Mouse (Mus musculus) megakaryocyte progenitor cell, adult 5-6 weeks (primary cell): ENCODE results near the gene Slc9a8. TPM values are rescaled to one million over a fixed set of nuclear protein-coding genes. Genes with fewer than 3 reads are reported as not detected.
"Not testable (repeated sequence)": the region's sequence is repeated elsewhere in the genome, so short reads cannot be mapped to it uniquely, and the experiment has no call there.

ENCODE experiments used
- ATAC-seq: replicated peaks from 2 replicates; pipeline ENCODE4 v1.8.0; 2016; ENCODE audit warnings: mild to moderate bottlenecking, moderate TSS enrichment, inconsistent platforms; ENCODE audit not compliant: poor library complexity
- total RNA-seq, 2 experiments: library from RNA; stranded (forward) in 1 of 2; stranded (reverse) in 1 of 2; fragments of 157-497, 149-512 nt in 1 of 2; fragments of 200-1000 nt in 1 of 2; gene quantifications; 2 replicates each; pipeline versions ENCODE4 v1.2.3 to v1.2.4; 2015 to 2017

The Slc9a8 gene
- total RNA-seq (2015), result 25.5 and 37.4 TPM in 2 replicates
- total RNA-seq (2017), result 17.9 and 25.3 TPM in 2 replicates

DNA sequence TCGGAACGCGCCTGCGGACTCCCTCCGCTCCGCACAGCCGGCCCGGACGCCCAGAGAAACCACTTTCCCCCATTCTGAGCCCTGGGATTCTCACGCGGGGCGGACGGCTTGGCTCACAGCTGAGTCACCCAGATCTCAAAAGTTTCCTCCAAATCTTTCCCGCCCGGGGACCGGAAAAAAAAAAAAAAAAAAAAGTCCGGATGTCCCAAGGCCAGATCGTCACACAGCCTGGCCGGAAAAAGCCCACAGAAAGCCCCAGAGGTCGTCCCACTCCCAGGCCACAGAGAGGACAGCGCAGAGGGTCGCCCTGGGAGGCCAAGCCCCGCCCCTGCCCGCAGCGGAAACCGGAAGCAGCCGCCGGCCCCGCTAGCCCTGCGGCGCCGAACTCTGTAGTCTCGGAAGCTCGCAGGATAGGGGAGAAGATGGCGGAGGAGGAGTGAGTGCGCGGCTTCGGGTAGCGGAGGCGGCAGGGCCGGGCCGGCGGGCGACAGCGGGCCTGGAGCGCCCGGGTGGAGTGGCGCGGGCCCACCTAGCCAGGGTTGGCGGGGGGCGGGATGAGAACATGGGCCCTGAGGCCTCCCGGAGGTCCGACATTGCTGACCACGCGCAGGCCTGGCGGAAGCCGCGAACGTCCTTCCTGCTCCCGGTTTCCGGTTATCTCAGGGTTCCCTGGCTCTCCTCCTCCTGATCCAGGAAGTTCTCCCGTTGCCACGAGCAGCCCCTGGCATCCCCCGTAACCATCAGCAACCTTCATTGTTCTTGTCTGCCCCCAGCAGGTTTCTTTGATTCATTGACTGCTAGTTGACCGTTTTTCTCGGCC, at the start of gene Slc9a8:
Gene Slc9a8 (plus strand): TSS at position 383 of the 820 bp plus-strand sequence.
- ATAC-seq, result peak; percentile 78

DNA sequence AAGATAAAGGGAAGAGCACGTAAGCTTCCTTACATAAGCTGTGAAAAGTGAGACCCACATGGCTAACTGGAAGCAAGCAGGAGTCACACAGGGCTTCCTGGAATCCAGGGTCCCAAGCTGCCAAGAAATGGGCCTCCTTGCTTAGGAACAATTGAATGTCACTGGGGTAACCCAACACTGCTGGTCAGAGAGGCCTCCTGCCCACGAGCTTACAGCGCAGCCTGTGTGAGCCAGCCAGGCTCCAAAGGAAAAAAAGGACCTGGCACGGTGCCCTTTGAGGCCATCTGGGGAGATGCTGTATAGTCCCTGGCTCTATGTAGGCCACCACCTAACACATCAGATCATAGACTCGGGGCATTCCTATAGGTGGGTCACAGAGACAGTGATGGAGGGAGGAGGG, 48.2 kb upstream of the Slc9a8 start:
- ATAC-seq, result no peak

DNA sequence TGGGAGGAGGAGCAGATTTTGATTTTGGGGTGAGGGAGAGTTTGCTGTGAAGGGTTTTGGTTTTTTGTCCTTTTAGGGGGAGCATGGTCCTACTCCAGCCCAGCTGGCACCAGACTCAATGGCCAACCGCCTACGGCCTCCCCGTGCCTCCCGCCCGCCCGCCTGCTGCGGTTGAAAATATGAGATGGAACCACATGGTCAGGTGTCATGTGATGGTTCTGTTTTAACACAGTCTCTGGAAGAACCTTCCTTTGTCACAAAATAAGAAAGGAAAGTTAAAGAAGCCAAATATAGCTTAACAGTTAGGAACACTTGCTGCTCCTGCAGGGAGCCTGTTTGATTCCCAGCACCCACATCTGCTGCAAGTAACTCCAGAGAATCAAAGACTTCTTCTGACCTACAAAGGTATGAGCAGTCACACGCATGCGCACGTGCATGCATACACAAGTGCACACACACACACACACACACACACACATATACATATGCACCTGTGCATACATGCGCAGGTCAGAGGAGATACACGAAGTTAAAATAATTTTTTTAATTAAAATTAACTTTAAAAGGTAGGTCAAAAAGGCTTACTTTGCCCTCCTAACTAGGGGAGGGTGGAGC, 47.2 kb upstream of the Slc9a8 start:
- ATAC-seq, result no peak

DNA sequence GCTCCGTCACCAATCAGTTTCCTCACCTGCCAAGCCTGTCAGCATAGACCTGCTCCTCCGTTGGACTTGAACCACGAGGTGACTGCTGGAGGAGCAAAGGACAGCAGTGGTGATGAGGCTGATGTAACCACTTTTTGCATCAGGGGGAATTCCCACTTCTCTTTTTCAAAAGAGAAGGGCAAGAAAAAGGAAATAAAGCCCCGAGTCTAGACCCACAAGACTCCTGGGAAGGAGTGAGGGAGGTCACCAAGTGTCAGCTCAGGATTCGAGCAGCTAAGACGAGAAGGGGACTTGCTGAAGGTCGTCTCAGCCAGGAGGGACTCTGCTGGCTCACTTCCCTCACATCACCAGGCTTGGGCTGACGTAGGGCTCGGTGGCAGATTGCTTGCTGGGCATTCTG, 46.4 kb upstream of the Slc9a8 start:
- peak; percentile 86 for ATAC-seq

DNA sequence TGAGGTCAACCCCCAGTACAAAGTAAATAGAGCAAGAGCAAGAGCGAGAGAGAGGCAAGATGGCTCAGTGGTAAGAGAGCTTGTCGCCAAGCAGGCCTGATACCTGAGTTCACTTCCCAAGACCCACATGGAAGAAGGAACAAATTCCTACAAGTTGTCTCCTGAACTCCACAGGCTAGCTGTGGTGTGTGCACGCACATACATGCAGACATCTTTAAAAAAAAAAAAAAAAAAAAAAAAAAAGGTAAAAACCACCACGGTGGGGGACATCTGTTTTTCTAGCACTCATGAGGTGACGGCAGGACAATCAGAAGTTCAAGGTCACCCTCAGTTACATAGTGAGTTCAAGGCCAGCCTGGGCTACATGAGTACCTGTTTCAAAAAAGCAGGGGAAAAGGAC, 45.8 kb upstream of the Slc9a8 start:
- no peak for ATAC-seq

DNA sequence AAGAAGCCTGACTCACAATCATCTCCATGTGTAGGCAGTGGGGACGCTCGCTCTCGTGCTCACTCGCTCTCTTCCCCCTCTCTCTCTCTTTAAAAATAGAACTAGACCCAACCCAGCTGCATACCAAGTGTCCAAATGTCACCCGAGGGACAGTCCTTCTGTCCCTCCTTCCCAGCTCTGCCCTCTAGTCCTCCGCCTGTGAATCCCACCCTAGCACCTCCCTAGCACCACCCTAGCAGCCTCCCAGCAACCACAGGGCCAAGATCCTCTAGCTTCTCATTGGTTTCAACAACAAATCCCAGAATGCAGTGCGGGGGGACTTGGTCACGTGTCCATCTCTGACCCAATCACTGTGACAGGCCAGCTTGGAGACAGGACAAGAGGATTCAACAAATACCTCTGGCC, 45.4 kb upstream of the Slc9a8 start:
- no peak for ATAC-seq

DNA sequence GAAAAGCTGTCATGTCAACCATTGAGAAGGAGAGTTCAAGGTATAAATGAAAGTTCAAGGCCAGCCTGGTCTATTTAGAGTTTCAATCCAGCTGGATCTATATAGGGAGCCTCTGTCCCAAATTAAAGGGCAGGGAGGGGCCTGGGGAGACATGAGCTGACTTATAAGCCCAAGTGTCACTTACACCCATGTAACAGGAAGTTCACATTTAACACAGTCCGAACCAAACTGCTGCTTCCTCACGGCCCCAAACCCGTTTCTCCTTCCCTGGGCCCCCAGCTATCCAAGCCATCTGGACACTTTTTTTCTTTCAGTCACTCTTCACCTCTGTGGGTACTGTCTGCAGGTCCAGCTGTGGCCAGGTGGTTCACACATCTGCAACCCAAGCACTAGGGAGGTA, 43.8 kb upstream of the Slc9a8 start:
- ATAC-seq, result no peak

DNA sequence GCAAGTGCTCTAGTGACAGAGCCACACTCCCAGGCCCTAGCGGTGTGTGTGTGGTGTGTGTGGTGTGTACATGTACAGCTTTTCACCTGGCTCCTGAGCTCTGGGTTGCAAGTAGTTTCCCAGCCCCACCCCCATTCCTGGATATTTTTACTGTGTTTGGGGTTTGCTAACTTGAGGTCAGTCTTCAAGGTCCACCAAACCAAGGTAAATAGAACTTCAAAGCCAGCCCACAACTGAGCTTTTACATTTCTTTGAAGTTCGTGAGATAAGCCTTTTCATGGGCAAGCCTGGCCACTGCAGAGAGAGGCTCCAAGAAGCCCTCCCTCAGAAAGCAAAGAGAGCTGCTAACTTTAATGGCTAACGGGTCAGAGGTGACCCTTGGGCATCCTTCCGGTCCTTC, 42.5 kb upstream of the Slc9a8 start:
- ATAC-seq, result no peak

DNA sequence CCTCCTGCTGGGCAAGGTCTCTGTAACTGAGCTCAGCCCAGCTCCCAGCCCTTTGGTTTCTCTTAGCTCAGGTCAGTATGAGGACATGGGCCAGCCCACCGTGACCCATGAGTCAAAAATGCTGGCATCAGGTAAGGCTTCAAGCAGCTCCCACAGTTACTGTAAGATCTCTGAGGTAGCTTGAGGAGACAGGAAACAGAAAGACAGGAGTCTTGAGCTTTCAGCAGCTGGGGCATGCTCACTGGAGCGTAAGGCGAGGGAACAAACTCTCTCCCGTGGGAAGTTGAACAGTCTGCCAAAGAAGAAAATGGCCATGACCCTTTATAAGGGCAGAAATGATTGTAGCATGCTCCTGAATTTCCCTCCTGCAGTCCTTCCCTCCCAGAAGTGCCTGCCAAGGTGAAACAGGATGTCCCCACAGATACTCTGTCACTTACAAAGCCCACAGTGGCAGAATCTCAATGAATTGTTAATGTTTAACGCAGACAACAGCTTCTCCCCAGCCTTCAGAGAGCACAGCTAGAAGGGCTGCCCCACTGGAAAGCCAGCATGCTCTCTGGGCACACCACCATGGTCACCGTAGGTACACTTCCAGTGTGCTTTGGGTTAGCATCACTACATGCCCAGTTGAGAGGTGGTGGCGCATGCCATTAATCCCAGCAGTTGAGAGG, 40.8 kb upstream of the Slc9a8 start:
- ATAC-seq, result no peak

DNA sequence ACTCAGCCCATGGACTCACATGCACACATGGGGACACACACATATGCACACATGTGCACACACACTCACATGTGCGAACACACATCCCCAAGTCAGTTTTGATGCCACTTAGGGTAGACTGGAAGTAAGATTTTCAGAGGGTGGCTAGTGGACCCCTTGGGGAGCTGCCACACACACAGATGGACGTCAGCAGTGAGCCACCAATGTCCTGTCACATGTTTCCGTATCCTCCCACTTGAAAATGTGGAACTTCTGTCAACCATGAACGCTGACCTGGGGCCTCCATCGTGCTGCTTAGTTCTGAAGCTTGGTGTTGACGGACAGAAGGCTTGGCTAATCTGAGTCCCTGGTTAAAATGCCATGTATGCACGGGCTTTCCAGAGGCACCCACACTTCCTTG, 39.9 kb upstream of the Slc9a8 start:
- peak; percentile 70 for ATAC-seq

DNA sequence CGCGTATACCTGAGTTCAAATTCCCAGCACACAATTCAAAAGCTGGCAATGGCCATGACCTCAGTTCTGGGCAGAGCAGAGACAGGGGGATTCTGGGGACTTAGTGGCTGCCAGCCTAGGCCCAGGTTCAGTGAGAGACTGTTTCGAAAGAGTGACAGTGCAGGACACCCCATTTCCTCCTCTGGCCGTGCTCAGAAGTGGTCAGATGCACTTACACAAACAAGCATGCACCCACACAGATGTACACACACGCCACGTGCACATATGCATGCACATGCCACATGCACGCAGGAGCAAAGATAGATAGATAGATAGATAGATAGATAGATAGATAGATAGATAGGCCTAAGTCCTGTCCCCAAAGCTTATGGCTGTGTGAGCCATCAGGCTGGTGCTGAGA, 39.1 kb upstream of the Slc9a8 start:
- ATAC-seq, result peak; percentile 55

DNA sequence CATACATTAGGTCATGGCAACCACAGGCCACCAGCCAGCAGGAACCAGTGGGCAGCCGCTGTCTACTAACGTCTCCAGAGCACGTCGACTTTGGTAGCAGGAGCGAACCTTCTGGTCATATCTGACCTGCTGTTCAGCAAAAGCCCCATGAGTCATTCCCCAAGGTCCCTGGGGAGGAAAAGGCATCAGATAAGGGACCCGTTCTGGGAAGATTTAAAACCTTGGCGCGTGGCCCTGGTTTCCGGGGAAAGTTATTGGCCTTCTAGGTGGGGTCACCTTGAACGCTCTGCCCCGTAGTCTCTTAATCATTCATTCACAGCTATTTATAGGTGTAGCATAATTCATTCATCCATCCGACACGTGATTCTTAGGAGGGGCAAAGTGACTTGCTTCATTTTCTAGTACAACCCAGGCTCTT, 37.8 kb upstream of the Slc9a8 start:
- ATAC-seq, result no peak

DNA sequence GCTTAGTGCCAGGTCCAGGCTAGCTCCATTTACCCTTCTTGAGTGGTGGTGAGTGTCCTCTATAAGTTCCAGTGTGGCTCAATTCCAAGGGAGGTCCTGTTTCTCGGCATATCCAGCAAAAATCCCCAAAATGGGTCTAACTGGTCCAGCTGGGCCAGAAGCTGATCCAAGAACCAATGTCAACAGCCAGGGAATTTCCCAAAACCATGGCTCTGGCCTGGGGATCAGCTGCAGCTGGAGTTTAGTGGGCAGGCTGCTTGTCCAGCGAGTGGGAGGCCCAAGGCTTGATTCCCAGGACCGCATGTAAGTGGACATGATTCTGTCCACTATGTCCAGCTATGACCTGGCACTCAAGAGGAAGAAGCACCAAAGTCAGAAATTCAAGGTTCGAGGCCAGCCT, 35.1 kb upstream of the Slc9a8 start:
- no peak for ATAC-seq

DNA sequence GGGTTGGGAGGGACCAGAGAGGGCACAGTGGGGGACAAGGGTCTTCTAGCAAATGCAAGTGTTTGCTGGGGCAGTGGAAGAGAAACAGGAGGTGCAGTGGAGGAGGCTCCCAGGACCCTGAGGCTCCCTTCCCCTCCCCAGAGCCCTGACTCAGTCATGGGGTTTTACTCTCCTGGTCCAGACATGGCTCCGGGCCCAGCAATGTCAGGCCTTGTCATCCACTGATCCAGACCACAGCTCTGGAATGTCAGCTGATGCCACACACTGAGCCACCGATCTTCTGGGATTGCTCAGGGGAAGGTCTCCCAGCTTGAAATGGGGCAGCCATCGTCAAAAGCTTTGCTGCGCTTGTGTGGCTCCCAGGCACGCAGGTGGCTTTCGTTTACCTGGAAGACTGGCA, 34.5 kb upstream of the Slc9a8 start:
- no peak for ATAC-seq

DNA sequence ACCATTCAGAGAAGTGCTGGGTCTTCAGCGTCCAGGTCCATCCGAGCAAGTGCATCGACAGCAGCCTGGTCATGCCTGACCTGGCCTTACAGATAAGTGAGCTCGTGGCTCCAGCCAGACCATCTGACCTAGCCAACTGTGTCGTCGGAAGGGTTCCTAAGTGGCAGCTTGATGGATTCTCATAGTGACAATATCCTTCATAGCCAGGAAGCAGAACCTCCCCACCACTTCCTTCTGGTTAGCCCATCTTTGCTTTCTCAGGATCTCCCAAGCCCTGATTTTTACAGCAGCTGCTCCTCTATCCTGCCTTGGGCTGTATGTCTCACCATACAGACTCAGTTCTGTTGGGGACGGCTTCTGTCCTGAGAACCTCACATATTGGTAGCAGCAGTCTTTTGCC, 27.1 kb upstream of the Slc9a8 start:
- peak; percentile 26; the same call in 1 of the 2 replicates for ATAC-seq

DNA sequence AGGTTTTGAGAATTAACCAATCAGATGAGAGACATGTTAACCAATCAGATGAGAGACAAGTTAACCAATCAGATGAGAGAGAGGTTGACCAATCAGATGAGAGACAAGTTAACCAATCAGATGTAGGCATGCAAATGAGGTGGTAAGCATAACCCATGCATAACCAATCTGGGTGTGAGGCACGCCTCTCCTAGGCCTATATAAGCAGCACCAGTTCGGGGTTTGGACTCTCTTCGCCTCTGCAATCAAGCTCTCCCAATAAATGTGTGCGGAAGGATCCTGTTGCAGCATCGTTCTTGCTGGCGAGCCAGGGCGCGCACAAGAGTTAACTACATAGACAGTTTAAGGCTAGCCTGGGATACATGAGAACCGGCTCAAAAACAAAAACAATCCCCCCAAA, 25.1 kb upstream of the Slc9a8 start:
- ATAC-seq, result not testable (repeated sequence)

DNA sequence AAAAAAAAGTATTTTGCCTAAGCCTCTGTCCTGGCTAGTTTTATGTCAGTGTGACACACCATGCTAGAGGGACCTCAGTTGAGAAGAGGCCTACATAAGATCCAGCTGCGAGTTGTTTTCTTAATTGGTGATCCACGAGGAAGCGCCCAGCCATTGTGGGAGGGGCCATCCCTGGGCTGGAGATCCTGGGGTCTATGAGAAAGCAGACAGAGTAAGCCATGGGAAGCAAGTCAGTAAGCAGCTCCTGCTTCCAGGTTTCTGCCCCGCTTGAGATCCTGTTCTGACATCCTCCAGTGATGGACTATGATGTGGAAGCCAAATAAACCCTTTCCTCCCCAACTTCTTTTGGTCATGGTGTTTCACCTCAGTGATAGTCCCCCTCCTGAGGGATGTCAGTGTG, 22.5 kb upstream of the Slc9a8 start:
- ATAC-seq, result no peak

DNA sequence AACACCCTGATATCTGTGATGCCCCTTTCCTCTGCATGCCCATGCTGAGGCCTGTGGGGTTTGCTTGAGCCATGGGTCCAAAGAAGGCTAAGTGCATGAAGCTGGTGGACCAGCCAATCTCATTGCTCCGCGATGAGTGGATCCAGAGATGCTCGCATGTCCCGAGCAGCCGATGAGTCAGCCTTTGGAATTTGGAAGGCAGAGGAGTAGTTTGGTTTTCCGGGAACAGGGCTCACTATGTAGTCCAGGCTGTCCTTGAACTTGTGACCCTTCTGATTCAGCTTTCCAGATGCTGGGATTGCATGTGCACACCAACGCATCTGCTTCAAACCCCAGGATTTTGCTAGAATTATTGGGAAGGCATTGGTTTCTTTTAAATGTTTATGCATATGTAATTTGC, 21.9 kb upstream of the Slc9a8 start:
- ATAC-seq, result no peak

DNA sequence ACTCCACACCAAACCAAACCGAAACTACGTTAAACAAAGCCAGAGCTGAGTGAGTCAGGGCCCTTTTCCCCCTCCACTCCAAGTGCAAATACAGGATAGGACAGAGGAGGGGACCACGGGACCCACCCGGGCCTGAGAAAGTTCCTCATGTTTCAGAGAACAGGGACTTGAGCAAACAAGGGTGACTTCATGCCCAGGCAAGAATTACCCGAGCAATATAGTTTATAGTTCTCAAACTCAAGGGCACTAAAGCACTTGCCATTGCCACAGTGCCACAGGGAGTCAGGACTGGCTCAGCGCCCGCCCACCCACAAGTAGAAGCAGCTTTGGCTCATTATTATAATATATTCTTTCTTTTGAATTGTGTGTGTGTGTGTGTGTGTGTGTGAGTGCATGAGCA, 18.4 kb upstream of the Slc9a8 start:
- no peak for ATAC-seq

DNA sequence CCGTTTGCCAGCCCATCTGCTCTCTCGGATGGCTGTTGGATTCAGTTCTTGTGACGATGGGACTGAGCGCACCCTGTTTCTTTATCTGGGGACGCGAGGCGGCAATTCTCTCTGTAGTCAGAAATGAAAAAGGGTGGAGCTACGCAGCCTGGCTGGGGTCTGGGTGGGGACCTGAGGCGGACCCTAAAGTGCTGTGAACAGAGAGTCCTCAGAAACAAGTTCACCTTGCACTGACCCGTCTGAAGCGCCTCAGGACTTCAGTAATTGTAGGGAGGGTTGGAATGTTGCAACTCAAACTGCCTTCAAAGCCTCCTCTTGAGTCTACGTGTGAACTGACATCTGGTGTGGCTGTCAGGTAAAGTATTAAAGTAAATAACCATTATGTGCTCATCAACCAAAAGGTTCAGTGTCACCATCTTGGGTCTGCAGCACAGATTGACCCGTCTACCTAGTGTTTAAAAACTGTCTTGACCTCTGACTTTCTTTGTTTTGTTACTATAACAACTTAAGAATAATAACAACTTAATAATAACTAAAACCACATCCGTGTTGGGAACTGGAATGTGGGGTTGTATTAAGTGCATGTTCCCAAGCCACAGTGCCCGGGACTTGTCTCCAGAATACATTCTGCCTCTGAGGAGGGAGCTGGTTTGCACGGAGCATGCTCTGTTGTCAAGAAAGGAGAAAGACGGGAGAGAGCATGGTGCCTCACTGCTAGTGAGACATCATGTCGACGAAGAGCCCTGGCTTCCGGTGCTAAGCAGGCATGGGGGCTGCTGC, 16.2 kb upstream of the Slc9a8 start:
- ATAC-seq, result no peak

DNA sequence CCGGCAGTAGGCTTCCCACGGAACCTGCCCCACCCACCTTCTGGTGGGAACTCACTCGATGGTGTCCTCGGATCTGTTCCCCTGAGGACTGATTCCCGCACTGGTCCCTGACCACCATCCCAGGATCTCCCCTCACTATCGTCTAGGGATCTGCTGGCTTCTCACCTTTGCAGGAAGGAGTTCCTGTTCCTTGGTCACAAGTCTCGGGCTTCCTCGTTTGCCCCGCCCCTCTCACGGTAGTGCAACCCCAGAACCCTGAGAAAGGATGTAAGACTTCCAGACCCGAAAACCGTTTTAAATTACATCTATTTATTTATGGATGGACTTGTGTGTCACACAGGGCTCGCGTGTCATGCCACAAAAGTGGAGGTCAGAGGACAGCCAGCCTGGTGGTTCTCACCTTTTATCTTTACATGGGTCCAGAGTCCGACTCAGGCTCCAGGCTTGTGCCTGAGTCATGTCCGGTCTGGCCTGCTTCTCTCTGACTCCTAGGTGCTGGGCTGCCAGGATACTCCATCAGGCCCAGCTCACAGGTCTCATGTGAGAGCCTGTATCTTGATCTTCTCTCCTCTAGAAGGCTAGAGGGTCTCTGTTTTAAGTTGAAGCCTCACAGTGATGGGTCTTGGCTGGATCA, 14.1 kb upstream of the Slc9a8 start:
- no peak for ATAC-seq
